Mouse (Mus musculus) kidney, adult 2 months (tissue): ENCODE results near the gene Hmcn2.

ENCODE experiments used
- CTCF ChIP-seq: fragments of 200-500 bp; conservative IDR thresholded peaks from 2 replicates; pipeline ENCODE4 v1.5.1; 2011; ENCODE audit warnings: low read depth, mild to moderate bottlenecking, control low read depth, low read length, moderate library complexity, mixed read lengths; ENCODE audit not compliant: insufficient read depth, insufficient read length
- POLR2A ChIP-seq: fragments of 200-500 bp; IDR thresholded peaks from one replicate; pipeline ENCODE4 v1.6.1; 2011; ENCODE audit warnings: low read depth, low read length, control low read depth

- TF ChIP-seq CTCF = no peak
- no peak for TF ChIP-seq POLR2A
Measured at GRCm38 (mm10) chr2:31464529-31464910, 150.3 kb downstream of the Hmcn2 start.
